Mouse (Mus musculus): ENCODE measurements at regions not wholly inside any gene's neighbourhood (a gene's known extent, or its start where the extent isn't known, plus 50 kb on each side); places are given as distances from the start of the nearest gene placed in this dataset.

GRCm38 (mm10) chr8:127985616-127986015 lies 372.8 kb upstream of the Nrp1 start:
- Histone ChIP-seq H3K9ac (ENCODE audit: low read depth, low read length) (no peak overlapping the region), H3K36me3 (ENCODE audit: insufficient read depth, low read length) (no peaks in the 10 kb centered on the region), H3K9me3 (replicated peaks; ENCODE audit: low read length) (no peaks in the 10 kb centered on the region), H3K4me3 (replicated peaks; ENCODE audit: low read depth, low read length) (no peak overlapping the region), H3K4me1 (replicated peaks; ENCODE audit: insufficient read depth, low read length) (no peaks in the 10 kb centered on the region), H3K4me2 (ENCODE audit: low read length) (no peak overlapping the region), H3K27me3 (ENCODE audit: insufficient read depth, low read length) (no peaks in the 10 kb centered on the region), H3K27ac (no peak overlapping the region)
- TF ChIP-seq CTCF (IDR thresholded peaks at IDR 0.05; ENCODE audit: low read depth): no peak
- DNase-seq (ENCODE audit: low spot score) (no peak), ATAC-seq (replicated peaks; ENCODE audit: low FRiP score, low read depth) (no peak; the same call in 1 of the 2 replicates)
- WGBS: 40% methylated on average over 6 of the region's 6 CpGs

- H3K9ac ChIP-seq (ENCODE audit: low read depth, low read length): no peak overlapping the region
- H3K4me2 ChIP-seq (ENCODE audit: low read length): no peak overlapping the region
- no peaks in the 10 kb centered on the region for H3K27me3 ChIP-seq (ENCODE audit: insufficient read depth, low read length)
- H3K9me3 ChIP-seq (replicated peaks; ENCODE audit: low read length): no peaks in the 10 kb centered on the region
- H3K36me3 ChIP-seq (ENCODE audit: insufficient read depth, low read length): no peaks in the 10 kb centered on the region
- TF ChIP-seq CTCF (IDR thresholded peaks at IDR 0.05; ENCODE audit: low read depth): no peak
- DNase-seq (ENCODE audit: low spot score) (no peak), ATAC-seq (replicated peaks; ENCODE audit: low FRiP score, low read depth) (no peak)
- H3K4me3 ChIP-seq (replicated peaks; ENCODE audit: low read depth, low read length): no peak overlapping the region
- WGBS: 83% methylated on average over 1 of the region's 1 CpGs
- no peak overlapping the region for H3K27ac ChIP-seq
- no peaks in the 10 kb centered on the region for H3K4me1 ChIP-seq (replicated peaks; ENCODE audit: insufficient read depth, low read length)
Observed at GRCm38 (mm10) chr8:127988887-127989286, 369.5 kb upstream of the Nrp1 start.

- 75% methylated on average over 1 of the region's 1 CpGs for WGBS
- H3K4me3 ChIP-seq (replicated peaks; ENCODE audit: low read depth, low read length): no peak overlapping the region
- ATAC-seq (replicated peaks; ENCODE audit: low FRiP score, low read depth): no peak
- no peaks in the 10 kb centered on the region for H3K9me3 ChIP-seq (replicated peaks; ENCODE audit: low read length)
- H3K36me3 ChIP-seq (ENCODE audit: insufficient read depth, low read length): no peaks in the 10 kb centered on the region
- DNase-seq (ENCODE audit: low spot score): no peak
- TF ChIP-seq CTCF (IDR thresholded peaks at IDR 0.05; ENCODE audit: low read depth): no peak
- H3K9ac ChIP-seq (ENCODE audit: low read depth, low read length): no peak overlapping the region
- no peak overlapping the region for H3K27ac ChIP-seq
- H3K27me3 ChIP-seq (ENCODE audit: insufficient read depth, low read length): no peaks in the 10 kb centered on the region
- H3K4me2 ChIP-seq (ENCODE audit: low read length): no peak overlapping the region
- no peaks in the 10 kb centered on the region for H3K4me1 ChIP-seq (replicated peaks; ENCODE audit: insufficient read depth, low read length)
Observed at GRCm38 (mm10) chr8:127994898-127995297, 363.5 kb upstream of the Nrp1 start.

GRCm38 (mm10) chr8:127995490-127995889 lies 362.9 kb upstream of the Nrp1 start:
- Histone ChIP-seq H3K9me3 (replicated peaks; ENCODE audit: low read length) (no peaks in the 10 kb centered on the region), H3K36me3 (ENCODE audit: insufficient read depth, low read length) (no peaks in the 10 kb centered on the region), H3K4me2 (ENCODE audit: low read length) (no peak overlapping the region), H3K4me1 (replicated peaks; ENCODE audit: insufficient read depth, low read length) (no peaks in the 10 kb centered on the region), H3K4me3 (replicated peaks; ENCODE audit: low read depth, low read length) (no peak overlapping the region), H3K9ac (ENCODE audit: low read depth, low read length) (no peak overlapping the region), H3K27ac (no peak overlapping the region), H3K27me3 (ENCODE audit: insufficient read depth, low read length) (no peaks in the 10 kb centered on the region)
- TF ChIP-seq CTCF (IDR thresholded peaks at IDR 0.05; ENCODE audit: low read depth): no peak
- ATAC-seq (replicated peaks; ENCODE audit: low FRiP score, low read depth) (no peak), DNase-seq (ENCODE audit: low spot score) (no peak)
- WGBS: 100% methylated on average over 1 of the region's 1 CpGs

- no peak for ATAC-seq (replicated peaks; ENCODE audit: low FRiP score, low read depth)
Observed at GRCm38 (mm10) chr8:128002386-128002785, 356.0 kb upstream of the Nrp1 start.

GRCm38 (mm10) chr8:128002806-128003205 lies 355.6 kb upstream of the Nrp1 start:
- ATAC-seq (replicated peaks; ENCODE audit: low FRiP score, low read depth) (no peak), DNase-seq (ENCODE audit: low spot score) (no peak)
- H3K9ac ChIP-seq (ENCODE audit: low read depth, low read length): no peak overlapping the region
- H3K4me3 ChIP-seq (replicated peaks; ENCODE audit: low read depth, low read length): no peak overlapping the region
- H3K4me1 ChIP-seq (replicated peaks; ENCODE audit: insufficient read depth, low read length): no peaks in the 10 kb centered on the region; the same call in 1 of the 2 replicates
- TF ChIP-seq CTCF (IDR thresholded peaks at IDR 0.05; ENCODE audit: low read depth): no peak
- 100% methylated on average over 1 of the region's 1 CpGs for WGBS
- no peak overlapping the region for H3K27ac ChIP-seq
- no peaks in the 10 kb centered on the region for H3K9me3 ChIP-seq (replicated peaks; ENCODE audit: low read length)
- H3K4me2 ChIP-seq (ENCODE audit: low read length): no peak overlapping the region
- H3K27me3 ChIP-seq (ENCODE audit: insufficient read depth, low read length): no peaks in the 10 kb centered on the region
- no peaks in the 10 kb centered on the region for H3K36me3 ChIP-seq (ENCODE audit: insufficient read depth, low read length)

More at GRCm38 (mm10) chr8:128002386-128002785, 356.0 kb upstream of the Nrp1 start:
- TF ChIP-seq CTCF (IDR thresholded peaks at IDR 0.05; ENCODE audit: low read depth): no peak
- no peaks in the 10 kb centered on the region for H3K27me3 ChIP-seq (ENCODE audit: insufficient read depth, low read length)
- H3K27ac ChIP-seq: no peak overlapping the region
- H3K9ac ChIP-seq (ENCODE audit: low read depth, low read length): no peak overlapping the region
- no peaks in the 10 kb centered on the region for H3K9me3 ChIP-seq (replicated peaks; ENCODE audit: low read length)
- H3K36me3 ChIP-seq (ENCODE audit: insufficient read depth, low read length): no peaks in the 10 kb centered on the region
- no peaks in the 10 kb centered on the region; the same call in 1 of the 2 replicates for H3K4me1 ChIP-seq (replicated peaks; ENCODE audit: insufficient read depth, low read length)
- no peak overlapping the region for H3K4me2 ChIP-seq (ENCODE audit: low read length)
- no peak for DNase-seq (ENCODE audit: low spot score)
- H3K4me3 ChIP-seq (replicated peaks; ENCODE audit: low read depth, low read length): no peak overlapping the region
- WGBS: 71% methylated on average over 2 of the region's 2 CpGs

GRCm38 (mm10) chr8:128003385-128003784 lies 355.0 kb upstream of the Nrp1 start:
- no peaks in the 10 kb centered on the region for H3K36me3 ChIP-seq (ENCODE audit: insufficient read depth, low read length)
- no peak overlapping the region for H3K9ac ChIP-seq (ENCODE audit: low read depth, low read length)
- no peaks in the 10 kb centered on the region; the same call in 1 of the 2 replicates for H3K4me1 ChIP-seq (replicated peaks; ENCODE audit: insufficient read depth, low read length)
- TF ChIP-seq CTCF (IDR thresholded peaks at IDR 0.05; ENCODE audit: low read depth): no peak
- WGBS: 31% methylated on average over 1 of the region's 1 CpGs
- H3K27me3 ChIP-seq (ENCODE audit: insufficient read depth, low read length): no peaks in the 10 kb centered on the region
- H3K27ac ChIP-seq: no peak overlapping the region
- DNase-seq (ENCODE audit: low spot score): no peak
- H3K9me3 ChIP-seq (replicated peaks; ENCODE audit: low read length): no peaks in the 10 kb centered on the region
- H3K4me3 ChIP-seq (replicated peaks; ENCODE audit: low read depth, low read length): no peak overlapping the region
- ATAC-seq (replicated peaks; ENCODE audit: low FRiP score, low read depth): no peak
- H3K4me2 ChIP-seq (ENCODE audit: low read length): no peak overlapping the region
